Mouse (Mus musculus): ENCODE data around the gene Elk4.

DNA sequence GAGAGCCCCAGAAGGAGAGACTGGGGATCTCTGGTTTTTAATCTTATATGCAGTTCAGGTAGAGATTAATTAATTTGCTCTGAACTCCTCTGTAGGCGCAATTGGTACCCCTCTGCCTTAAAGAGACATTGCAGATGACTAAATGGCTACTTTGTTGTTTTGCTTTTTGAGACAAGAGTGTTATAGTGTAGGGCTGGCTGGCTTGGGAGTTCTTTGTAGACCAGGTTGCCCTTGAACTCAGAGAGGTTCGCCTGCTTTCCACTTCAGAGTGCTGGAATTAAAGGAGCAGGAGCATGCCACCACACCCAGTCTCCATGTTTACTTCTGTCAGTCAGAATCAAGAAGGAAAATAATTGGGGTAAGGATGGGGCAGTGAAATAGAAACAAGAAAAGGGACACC lies 4.3 kb upstream of the Elk4 start:
- TF ChIP-seq POLR2A (IDR thresholded peaks at IDR 0.05; ENCODE audit: low read depth, low read length) (no peak), CTCF (IDR thresholded peaks at IDR 0.05; ENCODE audit: extremely low read depth, insufficient read depth, insufficient read length, insufficient replicate concordance) (no peak)
